Mouse (Mus musculus): ENCODE measurements around the gene Nlgn2. TPM values are rescaled to one million over a fixed set of nuclear protein-coding genes. Genes with fewer than 3 reads are reported as not detected.

The Nlgn2 gene
- total and polyA plus RNA-seq, 2 experiments from 2014 or later, result 23.5 to 137 TPM

GRCm38 (mm10) chr11:69849128-69849527 lies 11.5 kb upstream of the Nlgn2 start:
- Histone ChIP-seq H3K4me2 (ENCODE audit: low read depth, low read length, poor library complexity, severe bottlenecking) (no peak overlapping the region), H3K9me3 (ENCODE audit: low read length) (no peaks in the 10 kb centered on the region), H3K27me3 (ENCODE audit: insufficient read depth, low read length) (no peaks in the 10 kb centered on the region), H3K27ac (ENCODE audit: low read depth, low read length) (no peak overlapping the region), H3K4me1 (ENCODE audit: insufficient read depth, low read length) (peaks cover 9% of the 10 kb centered on the region; the same call in 1 of the 2 replicates), H3K4me3 (ENCODE audit: low read depth, low read length) (no peak overlapping the region), H3K36me3 (ENCODE audit: insufficient read depth, low read length) (peaks cover 34% of the 10 kb centered on the region), H3K9ac (replicated peaks; ENCODE audit: low read length, poor library complexity, severe bottlenecking) (no peak overlapping the region)
- TF ChIP-seq CTCF (IDR thresholded peaks at IDR 0.05), result no peak
- DNase-seq (ENCODE audit: low spot score) (no peak), ATAC-seq (ENCODE audit: low FRiP score) (no peak)
- 88% methylated on average over 9 of the region's 9 CpGs for WGBS

- ATAC-seq (ENCODE audit: low FRiP score) (no peak), DNase-seq (ENCODE audit: low spot score) (no peak)
- 93% methylated on average over 6 of the region's 6 CpGs for WGBS
- Histone ChIP-seq H3K27ac (ENCODE audit: low read depth, low read length) (no peak overlapping the region), H3K36me3 (ENCODE audit: insufficient read depth, low read length) (peaks cover 34% of the 10 kb centered on the region), H3K9me3 (ENCODE audit: low read length) (no peaks in the 10 kb centered on the region), H3K27me3 (ENCODE audit: insufficient read depth, low read length) (no peaks in the 10 kb centered on the region), H3K4me1 (ENCODE audit: insufficient read depth, low read length) (peaks cover 9% of the 10 kb centered on the region; the same call in 1 of the 2 replicates), H3K4me2 (ENCODE audit: low read depth, low read length, poor library complexity, severe bottlenecking) (peak overlapping the region; percentile 74), H3K9ac (replicated peaks; ENCODE audit: low read length, poor library complexity, severe bottlenecking) (no peak overlapping the region), H3K4me3 (ENCODE audit: low read depth, low read length) (peak overlapping the region; percentile 70)
- no peak for TF ChIP-seq CTCF (IDR thresholded peaks at IDR 0.05)
Observed at GRCm38 (mm10) chr11:69848021-69848420, 10.4 kb upstream of the Nlgn2 start.

- 10% methylated on average over 37 of the region's 37 CpGs for WGBS
Observed at GRCm38 (mm10) chr11:69846738-69847688, 9.4 kb upstream of the Nlgn2 start.

GRCm38 (mm10) chr11:69846198-69846680 lies 8.7 kb upstream of the Nlgn2 start, which contains the start of gene Plscr3:
Gene Plscr3 (plus strand): TSS chr11:69846376.
- Histone ChIP-seq H3K4me1 (ENCODE audit: insufficient read depth, low read length) (peaks cover 9% of the 10 kb centered on the region; the same call in 1 of the 2 replicates), H3K4me3 (ENCODE audit: low read depth, low read length) (peak within 1 kb of the TSS; percentile 70), H3K9ac (replicated peaks; ENCODE audit: low read length, poor library complexity, severe bottlenecking) (peak within 1 kb of the TSS; percentile 79), H3K9me3 (ENCODE audit: low read length) (no peaks in the 10 kb centered on the region), H3K36me3 (ENCODE audit: insufficient read depth, low read length) (peaks cover 25% of the 10 kb centered on the region), H3K4me2 (ENCODE audit: low read depth, low read length, poor library complexity, severe bottlenecking) (peak within 1 kb of the TSS; percentile 74), H3K27me3 (ENCODE audit: insufficient read depth, low read length) (no peaks in the 10 kb centered on the region), H3K27ac (ENCODE audit: low read depth, low read length) (peak within 1 kb of the TSS; percentile 91)
- TF ChIP-seq CTCF (IDR thresholded peaks at IDR 0.05), result no peak
- 0% methylated on average over 32 of the region's 38 CpGs for WGBS
- ATAC-seq (ENCODE audit: low FRiP score) (peak; percentile 91), DNase-seq (ENCODE audit: low spot score) (peak; percentile 94)

More at GRCm38 (mm10) chr11:69846738-69847688, 9.4 kb upstream of the Nlgn2 start:
- Histone ChIP-seq H3K9me3 (ENCODE audit: low read length) (no peaks in the 10 kb centered on the region), H3K4me2 (ENCODE audit: low read depth, low read length, poor library complexity, severe bottlenecking) (peak overlapping the region; percentile 74), H3K4me1 (ENCODE audit: insufficient read depth, low read length) (peaks cover 9% of the 10 kb centered on the region; the same call in 1 of the 2 replicates), H3K27me3 (ENCODE audit: insufficient read depth, low read length) (no peaks in the 10 kb centered on the region), H3K4me3 (ENCODE audit: low read depth, low read length) (peak overlapping the region; percentile 70), H3K9ac (replicated peaks; ENCODE audit: low read length, poor library complexity, severe bottlenecking) (peak overlapping the region; percentile 79), H3K36me3 (ENCODE audit: insufficient read depth, low read length) (peaks cover 33% of the 10 kb centered on the region), H3K27ac (ENCODE audit: low read depth, low read length) (peak overlapping the region; percentile 91)
- no peak for TF ChIP-seq CTCF (IDR thresholded peaks at IDR 0.05)
- DNase-seq (ENCODE audit: low spot score) (no peak), ATAC-seq (ENCODE audit: low FRiP score) (peak; percentile 35)

- H3K4me2 ChIP-seq (ENCODE audit: low read depth, low read length, poor library complexity, severe bottlenecking), result peak overlapping the region; percentile 97
- ATAC-seq (ENCODE audit: low FRiP score), result no peak
- DNase-seq (ENCODE audit: low spot score), result peak; percentile 35
- H3K9me3 ChIP-seq (ENCODE audit: low read length), result no peaks in the 10 kb centered on the region
- H3K4me3 ChIP-seq (ENCODE audit: low read depth, low read length), result peak overlapping the region; percentile 91
- 0% methylated on average over 7 of the region's 7 CpGs for WGBS
- H3K27me3 ChIP-seq (ENCODE audit: insufficient read depth, low read length), result no peaks in the 10 kb centered on the region
- no peak for TF ChIP-seq CTCF (IDR thresholded peaks at IDR 0.05)
- peaks cover 3% of the 10 kb centered on the region; the same call in 1 of the 2 replicates for H3K36me3 ChIP-seq (ENCODE audit: insufficient read depth, low read length)
- peak overlapping the region; percentile 87 for H3K9ac ChIP-seq (replicated peaks; ENCODE audit: low read length, poor library complexity, severe bottlenecking)
- H3K4me1 ChIP-seq (ENCODE audit: insufficient read depth, low read length), result peaks cover 9% of the 10 kb centered on the region; the same call in 1 of the 2 replicates
- H3K27ac ChIP-seq (ENCODE audit: low read depth, low read length), result peak overlapping the region; percentile 90
Observed at GRCm38 (mm10) chr11:69838714-69839104, 1.1 kb upstream of the Nlgn2 start.

Measured in midbrain, postnatal 0 days (tissue).